Mouse (Mus musculus): ENCODE results near the gene Sepsecs.

The Sepsecs gene

GRCm38 (mm10) chr5:52643947-52644840, 25.3 kb downstream of the Sepsecs start:
- CTCF ChIA-PET = no interaction called here

DNA sequence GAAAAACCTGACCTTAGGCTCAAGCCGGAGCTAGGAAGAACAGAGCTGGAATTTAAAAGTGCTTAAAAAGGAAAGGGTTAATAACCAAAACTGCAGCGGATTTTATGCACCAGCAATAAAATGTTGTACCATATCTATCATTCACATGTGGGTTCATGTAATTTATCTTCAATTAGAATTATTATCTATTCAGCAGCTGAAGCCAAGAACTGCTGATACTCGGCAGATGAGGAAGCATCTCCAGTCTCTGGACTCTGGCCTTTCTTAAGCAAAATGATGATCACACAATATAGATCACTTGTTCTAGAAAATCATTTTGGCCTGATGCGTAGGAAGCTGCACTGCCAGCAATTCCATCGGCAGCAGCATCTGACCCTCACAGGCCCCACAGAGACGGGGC, 27.8 kb downstream of the Sepsecs start:
- CTCF ChIA-PET = no interaction called here

DNA sequence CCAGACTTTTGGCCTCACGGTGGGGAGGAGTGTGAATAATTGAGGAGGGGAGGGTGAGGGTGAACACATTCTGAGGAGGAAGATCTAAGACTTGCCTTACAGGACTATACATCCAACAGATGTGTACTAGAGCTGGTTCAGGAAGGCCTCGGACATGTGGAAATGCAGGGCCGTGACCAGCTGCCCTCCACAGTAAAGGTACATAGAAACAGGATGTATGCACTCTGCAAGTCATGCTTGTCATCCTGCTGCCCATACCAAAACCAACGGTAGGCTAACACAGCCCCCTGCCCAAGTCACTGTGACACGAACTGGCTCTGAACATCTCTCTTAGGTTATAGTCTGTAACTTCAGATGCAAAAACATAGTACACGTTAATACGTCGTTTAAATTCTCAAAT, 30.6 kb downstream of the Sepsecs start:
- CTCF ChIA-PET = no interaction called here

GRCm38 (mm10) chr5:52638006-52638405, 31.5 kb downstream of the Sepsecs start:
- CTCF ChIA-PET = no interaction called here

GRCm38 (mm10) chr5:52636923-52637322, 32.6 kb downstream of the Sepsecs start:
- CTCF ChIA-PET = no interaction called here

GRCm38 (mm10) chr5:52636025-52636755, 33.3 kb downstream of the Sepsecs start:
- CTCF ChIA-PET = no interaction called here

DNA sequence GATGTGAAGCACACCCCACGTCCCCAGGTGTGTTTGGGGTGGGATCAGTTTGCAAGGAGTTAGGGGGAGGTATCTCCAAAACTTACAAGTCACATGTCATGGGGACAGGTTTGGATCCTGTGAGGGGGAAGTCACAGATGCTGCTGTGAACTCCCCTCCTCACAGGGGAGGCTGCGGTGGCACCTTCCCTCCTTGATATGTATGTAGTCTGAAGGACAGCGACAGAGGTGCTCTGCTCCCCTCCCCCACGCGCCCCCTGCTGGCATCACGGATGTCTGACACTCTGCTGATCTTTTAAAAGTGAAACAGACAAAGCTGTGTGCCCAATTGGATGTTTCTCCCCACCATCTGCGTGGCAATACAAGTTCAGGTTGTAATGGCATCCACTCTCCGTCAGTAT, 35.5 kb downstream of the Sepsecs start:
- CTCF ChIA-PET = interaction anchor here (0.6 kb wide), 1 partner anchor 104 kb away, joined by 6 read pairs; no protein-coding TSS in a partner anchor

GRCm38 (mm10) chr5:52630541-52630940, 39.0 kb downstream of the Sepsecs start:
- CTCF ChIA-PET = interaction anchor here (0.6 kb wide), 1 partner anchor 968 kb away, joined by 4 read pairs; no protein-coding TSS in a partner anchor

DNA sequence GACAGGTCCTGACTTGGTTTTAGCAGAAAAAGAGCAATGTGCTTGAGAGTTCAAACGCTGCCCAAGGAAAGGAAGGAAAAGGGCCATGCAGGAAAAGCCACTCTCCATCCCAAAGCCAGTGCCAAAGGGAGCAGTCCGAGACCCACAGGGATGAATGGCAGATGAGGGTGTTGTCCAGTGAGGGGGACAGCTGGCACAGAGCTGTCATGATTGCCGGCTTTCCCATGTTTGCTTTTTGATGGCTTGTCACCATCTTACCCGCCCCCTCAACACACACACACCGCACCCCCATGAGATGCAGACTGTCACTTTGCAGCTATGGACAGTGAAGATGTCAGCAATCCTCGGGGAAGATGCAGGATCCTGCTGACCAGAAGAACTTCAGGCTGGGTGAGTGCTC, 40.3 kb downstream of the Sepsecs start:
- CTCF ChIA-PET = no interaction called here

- CTCF ChIA-PET = no interaction called here
Measured at GRCm38 (mm10) chr5:52628783-52629182, 40.7 kb downstream of the Sepsecs start.

DNA sequence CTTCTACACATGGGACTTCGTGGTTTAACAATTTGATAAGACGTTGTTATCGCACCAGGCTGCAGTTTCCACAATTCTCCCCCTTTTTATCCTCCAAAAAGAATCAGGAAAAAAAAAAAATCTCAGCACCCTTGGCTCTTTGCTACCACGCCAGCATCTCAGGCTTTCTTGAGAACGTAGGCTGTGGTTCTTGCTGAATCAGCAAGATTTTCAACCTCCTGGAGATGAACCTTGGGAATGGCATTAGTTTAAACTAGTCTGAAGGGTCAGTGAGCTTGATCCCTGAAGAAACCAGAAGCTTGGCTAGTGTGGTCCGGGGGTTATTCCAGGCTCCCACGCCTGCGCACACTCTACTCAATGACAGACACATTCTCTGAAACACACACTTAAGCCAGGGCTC, 41.8 kb downstream of the Sepsecs start:
- CTCF ChIA-PET = no interaction called here

GRCm38 (mm10) chr5:52626092-52626491, 43.4 kb downstream of the Sepsecs start:
- CTCF ChIA-PET = no interaction called here

DNA sequence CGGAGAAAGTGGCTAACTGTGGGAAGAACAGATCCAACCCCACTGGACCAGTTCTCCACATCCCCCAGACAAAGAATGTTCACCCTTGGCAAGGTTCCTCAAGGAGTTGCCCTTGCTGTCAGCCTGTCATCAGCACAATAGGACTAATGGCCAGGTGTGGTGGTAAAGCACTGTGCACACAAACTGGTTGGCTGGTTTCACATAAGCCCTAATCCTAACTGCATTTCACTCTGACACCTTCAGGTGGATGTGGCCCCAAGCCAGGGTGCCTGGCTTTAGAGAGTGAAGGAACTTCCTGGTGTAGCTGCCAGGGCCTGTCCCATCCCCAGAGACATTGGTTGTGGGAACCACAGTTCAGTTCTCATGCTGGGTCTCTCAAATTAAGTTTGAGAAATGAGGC, 44.6 kb downstream of the Sepsecs start:
- CTCF ChIA-PET = no interaction called here

GRCm38 (mm10) chr5:52623099-52623498, 46.4 kb downstream of the Sepsecs start:
- CTCF ChIA-PET = no interaction called here

GRCm38 (mm10) chr5:52618348-52619270, 50.9 kb downstream of the Sepsecs start:
- CTCF ChIA-PET = no interaction called here

GRCm38 (mm10) chr5:52617711-52618347, 51.7 kb downstream of the Sepsecs start:
- CTCF ChIA-PET = no interaction called here

DNA sequence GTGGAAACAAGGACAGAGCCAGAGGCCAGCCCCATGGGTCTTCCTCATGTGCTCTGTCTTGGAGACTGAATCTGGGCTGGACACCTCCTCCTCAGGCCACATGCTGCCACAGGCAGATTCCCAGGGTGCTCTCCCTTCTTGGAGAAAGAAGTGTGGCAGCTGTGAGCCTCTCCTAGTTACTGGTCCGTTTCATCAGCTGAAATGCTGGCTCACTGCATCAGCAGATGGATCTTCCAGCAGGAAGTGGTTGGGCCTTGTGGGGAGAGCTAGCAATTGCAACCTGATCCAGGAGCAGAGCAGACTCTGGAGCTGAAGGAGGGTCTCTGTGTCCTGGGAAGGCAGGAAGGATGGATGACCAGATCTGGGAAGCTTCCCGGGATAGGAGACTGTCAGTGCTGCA, 53.0 kb downstream of the Sepsecs start:
- CTCF ChIA-PET = no interaction called here

GRCm38 (mm10) chr5:52615421-52615820, 54.1 kb downstream of the Sepsecs start:
- CTCF ChIA-PET = no interaction called here

GRCm38 (mm10) chr5:52614686-52615085, 54.8 kb downstream of the Sepsecs start:
- CTCF ChIA-PET = no interaction called here

DNA sequence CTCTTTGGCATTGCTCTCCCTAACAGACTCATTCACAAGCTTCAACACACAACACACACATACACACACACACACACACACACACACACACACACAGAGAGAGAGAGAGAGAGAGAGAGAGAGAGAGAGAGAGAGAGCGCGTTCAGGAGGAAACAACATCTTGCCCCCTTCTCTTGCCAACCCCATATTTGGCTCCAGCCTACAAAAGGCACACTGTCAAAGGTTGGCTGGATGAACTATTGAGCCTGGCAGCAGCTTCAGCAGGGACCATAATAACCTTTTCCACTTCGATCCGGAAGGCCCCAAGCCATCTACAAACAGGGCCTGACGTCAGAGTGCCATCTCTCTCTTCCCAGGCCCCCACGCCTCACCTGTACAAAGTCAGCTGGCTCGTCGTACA, 56.7 kb downstream of the Sepsecs start:
- CTCF ChIA-PET = no interaction called here

GRCm38 (mm10) chr5:52611315-52611895, 58.1 kb downstream of the Sepsecs start:
- CTCF ChIA-PET = interaction anchor here (0.6 kb wide), 1 partner anchor 328 kb away, joined by 4 read pairs; no protein-coding TSS in a partner anchor
